Mouse (Mus musculus): ENCODE results near the gene Atrn.

The Atrn gene

GRCm38 (mm10) chr2:131040854-131041825, 134.8 kb downstream of the Atrn start:
- no peak for DNase-seq (ENCODE audit: low spot score in 2 of 2)

GRCm38 (mm10) chr2:131042988-131043387, 136.7 kb downstream of the Atrn start, which contains the start of gene Gfra4:
Gene Gfra4 (minus strand): TSS chr2:131043088.
- DNase-seq (ENCODE audit: low spot score in 2 of 2), result no peak

- no peak for DNase-seq (ENCODE audit: low spot score in 2 of 2)
Observed at GRCm38 (mm10) chr2:131044354-131044852, 138.1 kb downstream of the Atrn start.

GRCm38 (mm10) chr2:131044989-131045720, 138.9 kb downstream of the Atrn start:
- no peak for DNase-seq (ENCODE audit: low spot score in 2 of 2)

GRCm38 (mm10) chr2:131046025-131046424, 139.7 kb downstream of the Atrn start:
- DNase-seq (ENCODE audit: low spot score in 2 of 2), result no peak

- peak in 1 of 2 experiments; percentile 42 for DNase-seq (ENCODE audit: low spot score in 2 of 2)
Observed at GRCm38 (mm10) chr2:131052043-131052442, 145.7 kb downstream of the Atrn start.

- DNase-seq (ENCODE audit: low spot score in 2 of 2), result peak; percentile 39 to 40
Observed at GRCm38 (mm10) chr2:131052862-131053418, 146.6 kb downstream of the Atrn start.

GRCm38 (mm10) chr2:131053851-131054645, 147.8 kb downstream of the Atrn start:
- peak in 1 of 2 experiments; percentile 65 for DNase-seq (ENCODE audit: low spot score in 2 of 2)

- DNase-seq (ENCODE audit: low spot score in 2 of 2), result no peak
Observed at GRCm38 (mm10) chr2:131054646-131055264, 148.5 kb downstream of the Atrn start.

GRCm38 (mm10) chr2:131055631-131056030, 149.3 kb downstream of the Atrn start:
- peak; percentile 66 to 88 for DNase-seq (ENCODE audit: low spot score in 2 of 2)

GRCm38 (mm10) chr2:131056191-131056590, 149.9 kb downstream of the Atrn start:
- DNase-seq (ENCODE audit: low spot score in 2 of 2), result peak in 1 of 2 experiments; percentile 38

- DNase-seq (ENCODE audit: low spot score in 2 of 2), result no peak
Observed at GRCm38 (mm10) chr2:131058672-131059071, 152.4 kb downstream of the Atrn start.

GRCm38 (mm10) chr2:131059377-131059776, 153.1 kb downstream of the Atrn start:
- DNase-seq (ENCODE audit: low spot score in 2 of 2), result no peak

- no peak for DNase-seq (ENCODE audit: low spot score in 2 of 2)
Observed at GRCm38 (mm10) chr2:131059781-131060540, 153.7 kb downstream of the Atrn start.

- no peak for DNase-seq (ENCODE audit: low spot score in 2 of 2)
Observed at GRCm38 (mm10) chr2:131060784-131061183, 154.5 kb downstream of the Atrn start.

GRCm38 (mm10) chr2:131061607-131062006, 155.3 kb downstream of the Atrn start:
- no peak for DNase-seq (ENCODE audit: low spot score in 2 of 2)

GRCm38 (mm10) chr2:131063404-131063864, 157.1 kb downstream of the Atrn start, which contains the start of gene Adam33:
Gene Adam33 (minus strand): TSS chr2:131063814.
- DNase-seq (ENCODE audit: low spot score in 2 of 2), result no peak

GRCm38 (mm10) chr2:131066342-131066741, 160.0 kb downstream of the Atrn start:
- no peak for DNase-seq (ENCODE audit: low spot score in 2 of 2)

GRCm38 (mm10) chr2:131067481-131067880, 161.2 kb downstream of the Atrn start:
- DNase-seq (ENCODE audit: low spot score in 2 of 2), result no peak

- DNase-seq (ENCODE audit: low spot score in 2 of 2), result no peak
Observed at GRCm38 (mm10) chr2:131072536-131072935, 166.2 kb downstream of the Atrn start.
